Mouse (Mus musculus): ENCODE results near the gene Hyal2.
A peak's percentile ranks its signal among the peaks of the same experiment; 100 is the strongest.

Hyal2 gene

DNA sequence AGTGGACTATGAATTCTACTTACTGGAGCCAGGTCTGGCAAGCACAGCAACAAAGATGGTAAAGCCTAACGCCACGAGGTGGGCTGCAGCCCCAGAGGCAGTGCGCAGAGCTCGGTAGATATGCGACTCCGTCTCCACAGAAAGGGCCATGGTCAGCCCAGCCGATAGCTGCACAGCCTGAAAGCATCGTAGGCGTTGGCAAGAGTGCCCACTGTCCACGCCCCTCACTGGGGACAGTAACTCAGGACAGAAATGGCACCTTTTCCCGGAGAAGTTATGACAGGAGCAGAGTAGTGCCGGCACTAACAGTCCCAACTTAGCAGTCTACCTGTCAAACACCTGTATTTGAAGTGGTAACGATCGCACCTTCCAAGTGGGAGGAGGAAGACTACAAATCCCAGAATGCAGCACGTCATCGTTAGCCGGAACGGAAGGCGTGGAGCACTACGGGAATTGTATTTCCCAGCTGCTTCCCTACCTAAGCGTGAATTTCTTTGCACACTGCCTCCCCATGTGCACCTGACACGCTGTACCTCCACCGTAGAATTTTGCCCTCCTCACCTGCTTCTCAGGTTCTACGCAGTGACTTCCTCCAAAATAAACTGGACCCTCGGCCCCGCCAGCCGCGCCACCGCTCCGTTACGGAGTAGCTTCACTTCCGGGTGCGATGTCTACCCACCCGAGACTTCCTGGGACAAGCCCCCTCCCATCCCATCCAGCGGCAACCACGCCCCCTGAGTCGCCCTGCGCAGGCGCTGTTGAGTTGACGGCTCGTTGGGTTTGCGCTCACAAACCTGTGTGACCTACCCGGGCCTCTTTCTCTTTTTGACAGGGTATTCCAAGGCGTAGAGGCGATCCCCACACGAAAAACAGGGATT lies 26.0 kb upstream of the Hyal2 start, which contains the start of the genes Cyb561d2 and Nprl2:
Cyb561d2 (minus strand) TSS at position 720 of the 878 bp plus-strand sequence.
Nprl2 (plus strand) TSS at position 753 of the 878 bp plus-strand sequence.
- peak; percentile 94 for DNase-seq (ENCODE audit: low read depth, low spot score)
- Histone ChIP-seq H3K27me3 (ENCODE audit: control insufficient read depth, insufficient read depth, low read length, poor library complexity, severe bottlenecking) (no peaks in the 10 kb centered on the region), H3K36me3 (ENCODE audit: control insufficient read depth, insufficient read depth, low read length, poor library complexity, severe bottlenecking) (peaks cover 10% of the 10 kb centered on the region)

DNA sequence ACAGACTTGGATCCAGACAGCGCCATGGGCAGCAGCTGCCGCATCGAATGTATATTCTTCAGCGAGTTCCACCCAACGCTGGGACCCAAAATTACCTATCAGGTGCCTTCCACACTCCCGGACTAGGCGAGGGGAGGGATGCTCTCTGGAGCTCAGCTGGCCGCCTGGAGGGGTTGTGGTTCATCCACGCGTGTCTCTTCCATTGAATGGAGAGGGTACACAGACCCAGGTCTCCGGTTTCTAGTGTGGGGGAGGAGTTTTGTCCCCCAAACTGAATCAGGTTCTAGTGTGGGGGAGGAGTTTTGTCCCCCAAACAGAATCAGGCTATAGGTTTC lies 25.4 kb upstream of the Hyal2 start:
- DNase-seq (ENCODE audit: low read depth, low spot score), result no peak
- no peaks in the 10 kb centered on the region for H3K27me3 ChIP-seq (ENCODE audit: control insufficient read depth, insufficient read depth, low read length, poor library complexity, severe bottlenecking)
- peaks cover 10% of the 10 kb centered on the region for H3K36me3 ChIP-seq (ENCODE audit: control insufficient read depth, insufficient read depth, low read length, poor library complexity, severe bottlenecking)

DNA sequence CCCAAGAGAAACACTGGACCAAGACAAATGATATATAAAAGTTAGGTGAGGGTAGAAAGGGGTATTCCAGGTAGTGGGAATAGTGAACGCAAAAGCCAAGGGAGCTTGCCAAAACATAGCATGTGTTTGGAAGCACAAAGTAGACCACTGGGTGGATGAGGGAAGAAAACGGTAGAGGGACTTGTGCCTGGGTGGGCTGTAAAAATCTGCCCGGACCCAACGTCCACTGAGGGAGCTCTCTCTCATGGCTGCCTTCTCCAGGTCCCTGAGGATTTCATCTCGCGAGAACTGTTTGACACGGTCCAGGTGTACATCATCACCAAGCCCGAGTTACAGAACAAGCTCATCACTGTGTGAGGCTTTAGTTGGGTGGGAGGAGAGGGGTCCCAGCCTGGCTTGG lies 25.0 kb upstream of the Hyal2 start:
- Histone ChIP-seq H3K36me3 (ENCODE audit: control insufficient read depth, insufficient read depth, low read length, poor library complexity, severe bottlenecking) (peaks cover 10% of the 10 kb centered on the region), H3K27me3 (ENCODE audit: control insufficient read depth, insufficient read depth, low read length, poor library complexity, severe bottlenecking) (no peaks in the 10 kb centered on the region)
- DNase-seq (ENCODE audit: low read depth, low spot score), result no peak

DNA sequence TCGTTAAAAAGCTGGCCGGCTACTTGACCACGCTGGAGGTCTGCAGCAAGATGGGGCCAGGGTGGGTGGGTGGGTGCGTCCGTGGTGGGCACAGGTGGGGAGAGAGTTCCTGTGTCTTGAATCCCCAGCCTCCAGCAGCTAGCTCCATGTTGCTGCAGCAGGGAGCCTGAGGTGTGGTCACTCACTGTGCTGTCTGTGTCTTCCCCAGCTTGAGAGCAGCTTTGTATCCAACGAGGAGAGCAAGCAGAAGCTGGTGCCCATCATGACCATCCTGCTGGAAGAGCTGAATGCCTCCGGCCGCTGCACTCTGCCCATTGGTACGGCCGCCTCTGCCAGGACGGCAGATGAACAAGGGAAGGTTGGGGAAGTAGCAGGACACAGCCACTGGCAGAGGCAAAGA lies 24.4 kb upstream of the Hyal2 start:
- Histone ChIP-seq H3K27me3 (ENCODE audit: control insufficient read depth, insufficient read depth, low read length, poor library complexity, severe bottlenecking) (no peaks in the 10 kb centered on the region), H3K36me3 (ENCODE audit: control insufficient read depth, insufficient read depth, low read length, poor library complexity, severe bottlenecking) (peaks cover 7% of the 10 kb centered on the region)
- no peak for DNase-seq (ENCODE audit: low read depth, low spot score)

DNA sequence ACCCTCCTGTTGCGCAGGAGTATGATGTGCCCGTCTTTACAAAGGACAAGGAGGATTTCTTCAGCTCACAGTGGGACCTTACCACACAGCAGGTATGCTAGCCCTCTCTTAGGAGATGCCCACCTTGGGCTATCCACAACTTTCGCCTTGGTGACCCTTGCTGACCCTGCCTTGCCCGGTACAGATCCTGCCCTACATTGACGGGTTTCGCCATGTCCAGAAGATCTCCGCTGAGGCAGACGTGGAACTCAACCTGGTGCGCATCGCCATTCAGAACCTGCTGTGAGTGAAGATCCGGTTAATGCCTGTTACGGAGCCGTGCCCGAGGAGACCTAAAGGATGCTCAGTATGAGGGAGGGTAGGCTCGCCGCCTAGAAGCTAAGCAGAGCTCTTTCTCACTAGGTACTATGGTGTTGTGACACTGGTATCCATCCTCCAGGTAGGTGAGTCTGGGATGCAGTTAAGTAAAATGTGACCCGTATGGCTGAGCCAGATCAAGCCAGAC lies 23.5 kb upstream of the Hyal2 start:
- peaks cover 4% of the 10 kb centered on the region; the same call in 1 of the 2 replicates for H3K36me3 ChIP-seq (ENCODE audit: control insufficient read depth, insufficient read depth, low read length, poor library complexity, severe bottlenecking)
- DNase-seq (ENCODE audit: low read depth, low spot score), result no peak
- no peaks in the 10 kb centered on the region for H3K27me3 ChIP-seq (ENCODE audit: control insufficient read depth, insufficient read depth, low read length, poor library complexity, severe bottlenecking)

DNA sequence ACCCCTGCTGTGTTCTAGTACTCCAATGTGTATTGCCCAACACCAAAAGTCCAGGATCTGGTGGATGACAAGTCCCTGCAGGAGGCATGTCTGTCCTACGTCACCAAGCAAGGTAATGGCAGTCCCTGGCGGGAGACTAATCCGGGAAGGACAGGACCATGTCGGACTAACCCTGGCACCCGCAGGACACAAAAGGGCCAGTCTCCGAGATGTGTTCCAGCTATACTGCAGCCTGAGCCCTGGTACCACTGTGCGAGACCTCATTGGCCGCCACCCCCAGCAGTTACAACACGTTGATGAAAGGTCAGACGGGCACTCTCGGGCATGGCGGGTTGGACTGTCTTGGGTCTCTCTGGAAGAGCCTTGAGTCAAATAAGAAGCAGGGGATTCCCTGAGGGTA lies 23.0 kb upstream of the Hyal2 start:
- DNase-seq (ENCODE audit: low read depth, low spot score), result no peak
- peaks cover 4% of the 10 kb centered on the region; the same call in 1 of the 2 replicates for H3K36me3 ChIP-seq (ENCODE audit: control insufficient read depth, insufficient read depth, low read length, poor library complexity, severe bottlenecking)
- no peaks in the 10 kb centered on the region for H3K27me3 ChIP-seq (ENCODE audit: control insufficient read depth, insufficient read depth, low read length, poor library complexity, severe bottlenecking)

DNA sequence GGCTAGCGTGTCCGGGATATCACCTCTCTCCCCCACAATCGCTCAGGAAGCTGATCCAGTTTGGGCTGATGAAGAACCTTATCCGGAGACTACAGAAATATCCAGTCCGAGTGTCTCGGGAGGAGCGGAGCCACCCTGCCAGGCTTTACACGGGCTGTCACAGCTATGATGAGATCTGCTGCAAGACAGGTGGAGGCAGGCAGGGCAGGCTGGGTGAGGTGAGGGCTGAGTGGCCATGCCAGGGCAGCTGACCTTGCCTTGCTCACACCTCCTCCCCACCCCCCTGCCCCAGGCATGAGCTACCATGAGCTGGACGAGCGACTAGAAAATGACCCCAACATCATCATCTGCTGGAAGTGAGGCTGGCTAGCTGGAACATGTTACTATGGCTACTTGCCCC lies 22.5 kb upstream of the Hyal2 start:
- Histone ChIP-seq H3K27me3 (ENCODE audit: control insufficient read depth, insufficient read depth, low read length, poor library complexity, severe bottlenecking) (no peaks in the 10 kb centered on the region), H3K36me3 (ENCODE audit: control insufficient read depth, insufficient read depth, low read length, poor library complexity, severe bottlenecking) (peaks cover 4% of the 10 kb centered on the region; the same call in 1 of the 2 replicates)
- no peak for DNase-seq (ENCODE audit: low read depth, low spot score)

DNA sequence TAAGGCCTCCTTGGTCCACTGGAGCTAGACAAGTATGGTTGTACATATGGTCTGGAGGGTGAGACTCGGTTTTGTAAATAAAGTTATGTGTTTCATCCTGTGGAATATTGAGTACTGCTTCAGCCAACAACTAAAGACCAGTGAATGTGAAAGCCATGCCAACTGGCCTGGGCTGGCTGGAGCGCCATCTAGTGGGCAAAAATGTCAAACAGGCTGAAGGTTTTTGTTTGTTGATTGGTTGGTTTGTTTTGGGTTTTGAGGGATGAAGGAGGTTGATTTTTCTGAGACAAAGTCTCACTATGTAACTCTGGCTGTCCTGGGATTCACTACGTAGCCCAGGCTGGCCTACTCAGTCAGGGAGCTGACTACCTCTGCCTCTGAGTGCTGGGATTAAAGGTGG lies 22.1 kb upstream of the Hyal2 start:
- Histone ChIP-seq H3K27me3 (ENCODE audit: control insufficient read depth, insufficient read depth, low read length, poor library complexity, severe bottlenecking) (no peaks in the 10 kb centered on the region), H3K36me3 (ENCODE audit: control insufficient read depth, insufficient read depth, low read length, poor library complexity, severe bottlenecking) (peaks cover 4% of the 10 kb centered on the region; the same call in 1 of the 2 replicates)
- peak; percentile 85 for DNase-seq (ENCODE audit: low read depth, low spot score)

DNA sequence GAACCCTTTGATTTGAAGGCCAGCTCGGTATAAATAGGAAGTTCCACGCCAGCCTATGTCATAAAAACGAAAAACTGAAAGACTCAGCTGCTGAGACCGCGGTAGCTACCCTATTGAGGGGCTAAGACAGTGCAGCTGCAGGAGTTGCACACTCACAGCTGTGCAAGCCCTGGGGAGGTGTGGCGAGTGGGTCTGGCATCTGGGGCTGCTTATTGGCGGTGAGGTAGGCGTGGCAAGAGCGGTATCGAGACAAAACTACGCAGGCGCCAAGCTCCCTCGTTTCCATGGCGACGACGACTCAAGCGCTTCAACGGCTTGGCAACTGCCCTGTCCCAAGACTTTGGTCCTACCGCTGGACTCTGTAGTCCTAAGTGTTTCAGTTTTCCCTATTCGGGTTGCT lies 20.7 kb upstream of the Hyal2 start, which contains the start of gene Zmynd10:
Zmynd10 (plus strand) TSS at position 273 of the 400 bp plus-strand sequence.
- Histone ChIP-seq H3K36me3 (ENCODE audit: control insufficient read depth, insufficient read depth, low read length, poor library complexity, severe bottlenecking) (peaks cover 4% of the 10 kb centered on the region; the same call in 1 of the 2 replicates), H3K27me3 (ENCODE audit: control insufficient read depth, insufficient read depth, low read length, poor library complexity, severe bottlenecking) (no peaks in the 10 kb centered on the region)
- peak; percentile 90 for DNase-seq (ENCODE audit: low read depth, low spot score)

DNA sequence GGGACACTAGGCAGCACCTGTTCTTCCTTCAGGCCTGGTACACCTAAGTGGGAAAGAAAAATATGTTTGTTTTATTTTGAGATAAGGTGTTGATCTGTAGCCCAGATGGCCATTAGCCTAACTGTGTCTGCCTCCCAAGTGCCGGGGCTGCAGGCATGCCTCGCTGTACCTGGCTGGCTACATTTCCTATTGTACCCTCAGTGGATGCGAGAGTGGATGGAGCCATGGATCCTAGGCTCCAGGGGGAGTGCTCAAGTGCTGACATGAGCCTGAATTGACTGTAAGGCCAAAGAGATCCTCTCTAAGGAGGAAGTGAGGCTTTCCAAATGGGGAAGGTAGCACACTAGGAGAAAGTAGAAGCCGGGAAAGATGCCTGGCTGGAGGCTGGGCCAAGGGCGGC lies 19.8 kb upstream of the Hyal2 start:
- H3K27me3 ChIP-seq (ENCODE audit: control insufficient read depth, insufficient read depth, low read length, poor library complexity, severe bottlenecking), result no peaks in the 10 kb centered on the region
- DNase-seq (ENCODE audit: low read depth, low spot score), result no peak
- H3K36me3 ChIP-seq (ENCODE audit: control insufficient read depth, insufficient read depth, low read length, poor library complexity, severe bottlenecking), result peaks cover 4% of the 10 kb centered on the region; the same call in 1 of the 2 replicates

DNA sequence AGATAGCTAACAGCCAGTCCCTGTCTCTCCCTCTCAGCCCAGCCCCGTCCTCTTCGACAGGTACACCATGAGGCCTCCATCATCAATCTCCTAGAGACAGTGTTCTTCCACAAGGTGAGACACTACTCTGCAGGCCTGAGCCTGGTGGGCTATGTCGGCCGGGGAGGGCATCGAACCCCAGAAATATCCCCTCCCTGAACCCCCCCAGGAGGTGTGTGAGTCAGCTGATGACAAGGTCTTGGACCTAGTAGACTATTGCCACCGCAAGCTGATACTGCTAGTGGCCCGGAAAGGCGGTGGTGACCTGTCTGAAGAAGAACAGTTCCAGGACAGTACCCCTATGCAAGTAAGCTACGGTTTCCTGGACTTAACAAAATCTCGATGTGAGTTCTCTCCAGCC lies 18.9 kb upstream of the Hyal2 start:
- Histone ChIP-seq H3K27me3 (ENCODE audit: control insufficient read depth, insufficient read depth, low read length, poor library complexity, severe bottlenecking) (no peaks in the 10 kb centered on the region), H3K36me3 (ENCODE audit: control insufficient read depth, insufficient read depth, low read length, poor library complexity, severe bottlenecking) (peaks cover 2% of the 10 kb centered on the region; the same call in 1 of the 2 replicates)
- no peak for DNase-seq (ENCODE audit: low read depth, low spot score)

DNA sequence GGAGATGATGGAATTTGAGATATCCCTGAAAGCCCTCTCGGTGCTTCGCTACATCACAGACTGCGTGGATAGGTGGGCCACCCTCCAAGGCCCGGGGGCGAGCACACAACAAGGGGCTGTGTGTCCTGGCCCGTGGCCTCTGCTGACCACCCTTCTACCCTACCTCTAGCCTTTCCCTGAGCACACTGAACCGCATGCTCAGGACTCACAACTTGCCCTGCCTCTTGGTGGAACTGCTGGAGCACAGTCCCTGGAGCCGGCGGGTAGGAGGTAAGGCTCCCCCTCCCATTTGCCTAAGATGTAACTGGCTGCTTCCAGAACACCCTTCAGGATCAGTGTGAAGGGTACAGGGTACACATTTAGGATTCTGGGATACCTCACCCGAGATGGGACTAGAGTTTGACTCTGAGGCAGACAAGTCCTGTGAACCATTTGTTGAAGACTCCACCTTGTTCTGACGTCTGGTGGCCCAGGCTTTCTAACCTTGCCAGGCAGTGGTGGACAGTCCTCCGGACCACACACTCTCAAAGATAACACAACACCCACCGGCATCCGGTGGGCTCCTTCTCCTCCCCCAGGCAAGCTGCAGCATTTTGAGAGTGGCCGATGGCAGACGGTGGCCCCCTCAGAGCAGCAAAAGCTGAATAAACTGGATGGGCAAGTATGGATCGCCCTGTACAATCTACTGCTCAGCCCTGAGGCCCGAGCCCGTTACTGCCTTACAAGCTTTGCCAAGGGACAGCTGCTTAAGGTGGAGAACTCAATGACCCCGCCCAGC lies 18.3 kb upstream of the Hyal2 start:
- H3K27me3 ChIP-seq (ENCODE audit: control insufficient read depth, insufficient read depth, low read length, poor library complexity, severe bottlenecking), result no peaks in the 10 kb centered on the region
- H3K36me3 ChIP-seq (ENCODE audit: control insufficient read depth, insufficient read depth, low read length, poor library complexity, severe bottlenecking), result peaks cover 2% of the 10 kb centered on the region; the same call in 1 of the 2 replicates

DNA sequence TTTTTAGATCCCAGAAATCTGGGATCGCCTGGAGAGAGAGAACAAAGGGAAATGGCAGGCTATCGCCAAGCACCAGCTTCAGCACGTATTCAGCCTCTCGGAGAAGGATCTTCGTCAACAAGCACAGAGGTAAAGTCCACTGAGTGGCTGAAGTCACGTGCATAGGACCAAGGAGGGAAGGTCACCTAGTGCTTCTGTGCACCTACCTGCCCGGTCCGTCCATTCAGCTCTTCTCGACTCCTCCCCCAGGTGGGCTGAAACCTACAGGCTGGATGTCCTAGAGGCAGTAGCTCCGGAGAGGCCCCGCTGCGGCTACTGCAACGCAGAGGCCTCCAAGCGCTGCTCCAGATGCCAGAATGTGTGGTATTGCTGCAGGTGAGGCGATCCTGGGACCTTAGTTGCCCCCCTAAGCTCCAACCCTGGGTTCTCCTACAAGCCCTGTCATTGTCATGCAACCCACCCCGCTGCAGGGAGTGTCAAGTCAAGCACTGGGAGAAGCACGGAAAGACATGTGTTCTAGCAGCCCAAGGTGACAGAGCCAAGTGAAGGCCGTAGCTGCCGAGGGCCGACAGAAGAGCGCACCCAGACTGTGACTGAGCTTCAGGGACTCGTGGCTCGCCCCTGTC lies 17.1 kb upstream of the Hyal2 start:
- no peaks in the 10 kb centered on the region for H3K27me3 ChIP-seq (ENCODE audit: control insufficient read depth, insufficient read depth, low read length, poor library complexity, severe bottlenecking)
- no peaks in the 10 kb centered on the region for H3K36me3 ChIP-seq (ENCODE audit: control insufficient read depth, insufficient read depth, low read length, poor library complexity, severe bottlenecking)
- no peak for DNase-seq (ENCODE audit: low read depth, low spot score)

More for the DNA sequence above, 18.3 kb upstream of the Hyal2 start:
- DNase-seq (ENCODE audit: low read depth, low spot score), result no peak

DNA sequence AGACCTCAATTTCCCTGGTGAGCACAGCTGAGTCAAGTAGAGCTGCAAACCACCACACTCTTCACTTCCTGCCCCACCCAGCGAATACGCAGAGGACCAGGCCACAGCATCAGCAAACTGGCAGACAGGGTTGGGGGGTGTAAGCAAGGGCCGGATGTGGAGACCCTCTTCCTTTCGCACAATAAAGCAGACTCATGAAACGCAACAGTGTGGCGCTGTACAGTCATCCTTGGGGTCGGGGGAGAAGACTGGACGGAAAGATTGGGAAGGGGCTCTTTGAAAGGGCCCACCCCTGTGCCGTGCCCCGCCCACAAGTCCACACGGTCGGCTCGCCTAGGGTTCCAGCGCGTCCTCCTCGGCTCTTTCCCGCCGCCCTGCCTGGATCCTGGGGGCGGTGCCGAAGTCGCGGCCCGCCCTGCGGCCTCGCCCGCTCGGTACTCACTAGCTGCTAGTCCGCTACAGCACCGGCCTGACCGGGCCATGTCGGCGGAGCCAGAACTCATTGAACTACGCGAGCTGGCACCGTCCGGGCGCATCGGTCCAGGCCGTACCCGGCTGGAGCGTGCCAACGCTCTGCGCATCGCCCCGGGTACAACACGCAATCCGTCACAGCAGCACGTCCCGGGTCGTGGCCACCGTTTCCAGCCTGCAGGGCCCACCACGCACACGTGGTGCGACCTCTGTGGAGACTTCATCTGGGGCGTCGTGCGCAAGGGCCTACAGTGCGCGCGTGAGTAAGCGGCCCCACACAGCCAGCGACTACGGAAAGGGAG lies 16.4 kb upstream of the Hyal2 start, which contains the start of gene Rassf1:
Rassf1 (plus strand) TSS at position 439 of the 773 bp plus-strand sequence.
- DNase-seq (ENCODE audit: low read depth, low spot score), result peak; percentile 85
- Histone ChIP-seq H3K36me3 (ENCODE audit: control insufficient read depth, insufficient read depth, low read length, poor library complexity, severe bottlenecking) (no peaks in the 10 kb centered on the region), H3K27me3 (ENCODE audit: control insufficient read depth, insufficient read depth, low read length, poor library complexity, severe bottlenecking) (no peaks in the 10 kb centered on the region)

Data from splenic B cell, adult 2 months (primary cell).